12 mouse cellular contexts compared by ENCODE assay signal in the genomic region with DNA sequence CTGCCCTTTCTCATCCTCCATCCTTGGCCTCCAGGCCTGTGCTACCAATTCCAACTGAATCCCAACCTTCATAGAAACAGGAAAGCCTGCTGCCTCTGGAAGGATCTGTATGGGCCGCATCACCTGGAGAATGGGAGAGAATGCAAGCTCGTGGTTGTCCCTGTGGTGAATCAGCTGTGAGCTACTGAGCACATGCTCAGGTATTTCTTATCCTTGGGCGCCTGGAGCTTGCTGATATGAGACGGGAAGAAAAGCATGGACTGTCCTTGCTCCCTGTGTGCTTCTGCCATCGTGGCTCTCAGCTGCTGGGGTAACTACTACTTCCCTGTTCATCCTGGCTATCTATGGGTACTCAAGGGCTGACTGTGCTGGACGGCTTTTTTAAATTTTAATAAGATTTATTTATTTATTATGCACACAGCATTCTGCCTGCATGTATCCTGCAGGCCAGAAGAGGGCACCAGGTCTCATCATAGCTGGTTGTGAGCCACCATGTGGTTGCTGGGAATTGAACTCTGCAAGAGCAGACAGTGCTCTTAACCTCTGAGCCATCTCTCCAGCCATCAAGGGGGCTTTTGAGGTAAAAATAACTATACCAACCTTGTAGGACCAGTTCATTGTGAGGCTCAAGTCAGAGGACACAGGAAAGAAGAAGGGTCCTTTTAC. TPM values are rescaled to one million over a fixed set of nuclear protein-coding genes. Genes with fewer than 3 reads are reported as not detected.
DNase-seq lines count a peak whose midpoint lies in the region; ATAC-seq and TF ChIP-seq lines count a peak whose summit lies in the region.
"Had no signal": no experiment of that assay in that cellular context is flagged by ENCODE, and none has a peak within 500 bp of the region (broad histone marks: within the 10 kb centered on the region; RNA-seq: fewer than 3 reads in every experiment).

No protein-coding gene starts in this region.

- H3K27me3 ChIP-seq in heart, postnatal 0 days (ENCODE audit: control insufficient read depth, insufficient read depth, low read length), result no peaks in the 10 kb centered on the region
- H3K27me3 ChIP-seq in ES-Bruce4 (ENCODE audit: control insufficient read depth, insufficient read depth, low read length, poor library complexity, severe bottlenecking), result no peaks in the 10 kb centered on the region
- no peaks in the 10 kb centered on the region for H3K27me3 ChIP-seq in kidney, embryonic 15.5 days
- H3K27me3 ChIP-seq: heart, embryonic 12.5 days; neural tube, embryonic 12.5 days had no signal

- intact Hi-C loops in heart, postnatal 10 days (cut with DNase I), result no loop called here

- TF ChIP-seq EP300 in heart, postnatal 0 days (IDR thresholded peaks at IDR 0.05; ENCODE audit: low read depth), result no peak
- no peak for TF ChIP-seq EP300 in ES-Bruce4 (IDR thresholded peaks at IDR 0.05; ENCODE audit: insufficient read depth, low read depth, low read length)

- peak; percentile 27; the same call in 1 of the 2 replicates for TF ChIP-seq CTCF in heart, postnatal 0 days (IDR thresholded peaks at IDR 0.05; ENCODE audit: low read depth)
- peak; percentile 47 for TF ChIP-seq CTCF in ES-Bruce4 (IDR thresholded peaks at IDR 0.05; ENCODE audit: low read depth, low read length)

- H3K4me3 ChIP-seq in heart, postnatal 0 days (ENCODE audit: low read depth, low read length), result no peak overlapping the region
- no peak overlapping the region for H3K4me3 ChIP-seq in ES-Bruce4 (ENCODE audit: low read depth, low read length)
- H3K4me3 ChIP-seq in kidney, embryonic 15.5 days (replicated peaks), result no peak overlapping the region
- H3K4me3 ChIP-seq: heart, embryonic 12.5 days; neural tube, embryonic 12.5 days had no signal

- no peak for ATAC-seq in heart, postnatal 0 days (ENCODE audit: insufficient read depth, low read depth)
- ATAC-seq in kidney, embryonic 15.5 days (replicated peaks; ENCODE audit: low FRiP score), result no peak

- H3K4me1 ChIP-seq in heart, postnatal 0 days (ENCODE audit: control insufficient read depth, insufficient read depth), result peaks cover 12% of the 10 kb centered on the region
- peaks cover 2% of the 10 kb centered on the region for H3K4me1 ChIP-seq in ES-Bruce4 (ENCODE audit: control insufficient read depth, insufficient read depth, low read length)
- H3K4me1 ChIP-seq in kidney, embryonic 15.5 days, result peaks cover 24% of the 10 kb centered on the region

- H3K27ac ChIP-seq in heart, postnatal 0 days (ENCODE audit: low read depth), result no peak overlapping the region
- H3K27ac ChIP-seq in ES-Bruce4 (ENCODE audit: insufficient read depth, low read length), result peak overlapping the region; percentile 51
- no peak overlapping the region for H3K27ac ChIP-seq in kidney, embryonic 15.5 days
- H3K27ac ChIP-seq: neural tube, embryonic 12.5 days had no signal

- WGBS in heart, postnatal 0 days, result 70% methylated on average over 6 of the region's 6 CpGs
- 84% methylated on average over 6 of the region's 6 CpGs for WGBS in kidney, embryonic 15.5 days

- no peak for DNase-seq in heart, postnatal 0 days (ENCODE audit: low spot score)
- DNase-seq in heart, postnatal 10 days, result no peak
- DNase-seq in 3T3-L1 (ENCODE audit: low read depth, low spot score), result peak; percentile 56
- peak; percentile 36 for DNase-seq in liver
- no peak for DNase-seq in adrenal gland, postnatal 4 days (ENCODE audit: low spot score in 2 of 2)
- no peak for DNase-seq in right cerebral cortex, postnatal 36 days (ENCODE audit: low spot score in 2 of 2)
- DNase-seq: right cerebral cortex, postnatal 25 days; thymus, adult 2 months had no signal

- no peak overlapping the region for H3K9ac ChIP-seq in heart, postnatal 0 days (replicated peaks; ENCODE audit: low read depth, low read length)
- H3K9ac ChIP-seq in ES-Bruce4 (ENCODE audit: low read depth, poor library complexity, severe bottlenecking), result no peak overlapping the region; the same call in 1 of the 2 replicates
- no peak overlapping the region for H3K9ac ChIP-seq in kidney, embryonic 15.5 days
- H3K9ac ChIP-seq: heart, embryonic 12.5 days; neural tube, embryonic 12.5 days had no signal

- H3K36me3 ChIP-seq in heart, postnatal 0 days (replicated peaks; ENCODE audit: control insufficient read depth, insufficient read depth, low read length), result peaks cover 37% of the 10 kb centered on the region
- peaks cover 71% of the 10 kb centered on the region for H3K36me3 ChIP-seq in ES-Bruce4 (ENCODE audit: control insufficient read depth, insufficient read depth, low read length, poor library complexity, severe bottlenecking)
- H3K36me3 ChIP-seq in kidney, embryonic 15.5 days, result peaks cover 69% of the 10 kb centered on the region

- TF ChIP-seq POLR2A in ES-Bruce4 (IDR thresholded peaks at IDR 0.05; ENCODE audit: insufficient read depth, low read length), result no peak

- H3K4me2 ChIP-seq in heart, postnatal 0 days (ENCODE audit: low read depth, low read length), result no peak overlapping the region
- H3K4me2 ChIP-seq in kidney, embryonic 15.5 days, result no peak overlapping the region
- H3K4me2 ChIP-seq: heart, embryonic 12.5 days; neural tube, embryonic 12.5 days had no signal

- H3K9me3 ChIP-seq in heart, postnatal 0 days (replicated peaks; ENCODE audit: control insufficient read depth, low read length), result no peaks in the 10 kb centered on the region
- H3K9me3 ChIP-seq in ES-Bruce4 (replicated peaks; ENCODE audit: control insufficient read depth, insufficient read depth, low read length, poor library complexity, severe bottlenecking), result no peaks in the 10 kb centered on the region
- no peaks in the 10 kb centered on the region for H3K9me3 ChIP-seq in kidney, embryonic 15.5 days (replicated peaks)
- H3K9me3 ChIP-seq: heart, embryonic 12.5 days; neural tube, embryonic 12.5 days had no signal

RNA-seq across cellular contexts. Expression of gene Nutf2, which starts 6.1 kb away (rescaled TPM):
- 19.4 and 38.0 TPM in 2 replicates for total RNA-seq in heart, postnatal 0 days (2014; rRNA removed; ENCODE audit: low replicate concordance)
- polyA plus RNA-seq in heart, postnatal 0 days (2015; fragmentation: Nextera tagmentation; extraction: Ambion mirVana), result 135 and 147 TPM in 2 replicates
- 10 to 100 TPM; 41.9 to 46.2 TPM for total RNA-seq in heart, postnatal 10 days (2021)
- polyA plus RNA-seq in ES-Bruce4 (2011; ENCODE audit: insufficient read depth, insufficient read length, low read depth, missing spikeins), result 29.9 and 30.2 TPM in 2 replicates
- total RNA-seq in adrenal gland, postnatal 4 days (2021), result 10 to 100 TPM; 53.1 to 57.4 TPM
- polyA plus RNA-seq in kidney, embryonic 15.5 days (2015; fragmentation: Nextera tagmentation; extraction: Ambion mirVana), result 283 and 294 TPM in 2 replicates

RNA-seq across cellular contexts. Expression of gene Thap11, which starts 11.6 kb away (rescaled TPM):
- total RNA-seq in heart, postnatal 0 days (2014; rRNA removed; ENCODE audit: low replicate concordance), result 59.5 and 81.1 TPM in 2 replicates
- polyA plus RNA-seq in heart, postnatal 0 days (2015; fragmentation: Nextera tagmentation; extraction: Ambion mirVana), result 35.5 and 36.6 TPM in 2 replicates
- 10 to 100 TPM; 27.5 to 31.9 TPM for total RNA-seq in heart, postnatal 10 days (2021)
- polyA plus RNA-seq in ES-Bruce4 (2011; ENCODE audit: insufficient read depth, insufficient read length, low read depth, missing spikeins), result 29.6 and 31.0 TPM in 2 replicates
- total RNA-seq in adrenal gland, postnatal 4 days (2021), result 10 to 100 TPM; 40.0 to 42.2 TPM
- 66.9 and 67.5 TPM in 2 replicates for polyA plus RNA-seq in kidney, embryonic 15.5 days (2015; fragmentation: Nextera tagmentation; extraction: Ambion mirVana)

RNA-seq across cellular contexts. Expression of gene Cenpt, which starts 13.4 kb away (rescaled TPM):
- total RNA-seq in heart, postnatal 0 days (2014; rRNA removed; ENCODE audit: low replicate concordance), result 28.3 and 32.2 TPM in 2 replicates
- polyA plus RNA-seq in heart, postnatal 0 days (2015; fragmentation: Nextera tagmentation; extraction: Ambion mirVana), result 11.5 and 12.9 TPM in 2 replicates
- total RNA-seq in heart, postnatal 10 days (2021), result 1 to 10 TPM; 8.4 to 8.5 TPM
- 86.3 and 97.6 TPM in 2 replicates for polyA plus RNA-seq in ES-Bruce4 (2011; ENCODE audit: insufficient read depth, insufficient read length, low read depth, missing spikeins)
- 10 to 100 TPM; 15.9 to 21.7 TPM for total RNA-seq in adrenal gland, postnatal 4 days (2021)
- polyA plus RNA-seq in kidney, embryonic 15.5 days (2015; fragmentation: Nextera tagmentation; extraction: Ambion mirVana), result 42.0 and 47.0 TPM in 2 replicates

RNA-seq across cellular contexts. Expression of gene Edc4, which starts 14.2 kb away (rescaled TPM):
- total RNA-seq in heart, postnatal 0 days (2014; rRNA removed; ENCODE audit: low replicate concordance), result 44.3 and 44.9 TPM in 2 replicates
- 15.1 and 18.1 TPM in 2 replicates for polyA plus RNA-seq in heart, postnatal 0 days (2015; fragmentation: Nextera tagmentation; extraction: Ambion mirVana)
- total RNA-seq in heart, postnatal 10 days (2021), result 10 to 100 TPM; 30.9 to 32.5 TPM
- polyA plus RNA-seq in ES-Bruce4 (2011; ENCODE audit: insufficient read depth, insufficient read length, low read depth, missing spikeins), result 45.2 and 51.6 TPM in 2 replicates
- total RNA-seq in adrenal gland, postnatal 4 days (2021), result 10 to 100 TPM; 50.3 to 51.3 TPM
- polyA plus RNA-seq in kidney, embryonic 15.5 days (2015; fragmentation: Nextera tagmentation; extraction: Ambion mirVana), result 47.1 and 51.9 TPM in 2 replicates

RNA-seq across cellular contexts. Expression of gene Nrn1l, which starts 26.9 kb away (rescaled TPM):
- total RNA-seq in heart, postnatal 0 days (2014; rRNA removed; ENCODE audit: low replicate concordance), result not detected in 2 replicates
- 0.94 and 1.3 TPM in 2 replicates for polyA plus RNA-seq in heart, postnatal 0 days (2015; fragmentation: Nextera tagmentation; extraction: Ambion mirVana)
- total RNA-seq in heart, postnatal 10 days (2021), result not detected
- polyA plus RNA-seq in ES-Bruce4 (2011; ENCODE audit: insufficient read depth, insufficient read length, low read depth, missing spikeins), result 1.1 and 2.7 TPM in 2 replicates
- under 1 TPM in 1 of 2 experiments, not detected in 1; 0.90 TPM for total RNA-seq in adrenal gland, postnatal 4 days (2021)
- 0.78 and 0.92 TPM in 2 replicates for polyA plus RNA-seq in kidney, embryonic 15.5 days (2015; fragmentation: Nextera tagmentation; extraction: Ambion mirVana)
- polyA plus RNA-seq: neural tube, embryonic 12.5 days had no signal

Comparison
In these comparisons a context has a peak if more than half of its experiments do, and no peak if none do; other contexts are left out.
1. DNase-seq: peak in 3T3-L1 (single experiment) and liver (single experiment); none in heart, postnatal 0 days (single experiment), heart, postnatal 10 days (0 of 2), adrenal gland, postnatal 4 days (0 of 2) and right cerebral cortex, postnatal 36 days (0 of 2).